Mouse (Mus musculus) liver, embryonic 14.5 days (tissue): ENCODE measurements around the gene Tcp10a.
"Not testable (repeated sequence)": the region's sequence is repeated elsewhere in the genome, so short reads cannot be mapped to it uniquely, and the experiment has no call there.

ENCODE experiments used
- CTCF ChIP-seq: IDR thresholded peaks from 2 replicates; pipeline ENCODE4 v1.5.1; 2016; ENCODE audit warnings: antibody characterized with exemption, low read depth, control low read depth
- EP300 ChIP-seq: IDR thresholded peaks from 2 replicates; pipeline ENCODE4 v1.6.1; 2016; ENCODE audit warnings: antibody characterized with exemption, low read depth

DNA sequence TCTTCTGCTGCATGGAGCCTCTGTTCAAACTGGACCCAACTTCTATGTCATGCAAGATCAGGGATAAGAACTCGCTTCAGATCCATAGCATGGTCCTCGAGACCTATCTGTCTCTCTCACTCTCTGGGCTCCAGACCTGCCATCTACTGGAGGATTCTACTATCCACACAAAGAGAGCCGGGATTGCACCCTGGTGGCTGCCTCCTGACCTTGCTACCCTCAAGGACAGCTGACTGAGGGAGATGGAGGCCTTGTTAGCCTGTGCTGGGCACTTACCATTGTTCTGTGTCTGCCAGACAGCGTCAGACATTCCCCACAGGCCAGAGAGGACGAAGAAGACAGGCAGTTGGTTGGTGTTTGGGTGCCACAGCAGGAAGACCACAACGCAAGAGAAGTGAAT is 45.0 kb downstream of the Tcp10a start:
- not testable (repeated sequence) for TF ChIP-seq EP300, CTCF
